Mouse (Mus musculus): ENCODE measurements at regions not wholly inside any gene's neighbourhood (a gene's known extent, or its start where the extent isn't known, plus 50 kb on each side); places are given as distances from the start of the nearest gene placed in this dataset.

- WGBS = 38% methylated on average over 3 of the region's 3 CpGs
Measured at GRCm38 (mm10) chr3:33956625-33957023, 63.1 kb upstream of the Fxr1 start.

GRCm38 (mm10) chr3:33957676-33958075 lies 62.1 kb upstream of the Fxr1 start:
- 62% methylated on average over 10 of the region's 10 CpGs for WGBS
- no peak for ATAC-seq (ENCODE audit: insufficient number of reproducible peaks, insufficient read depth, low FRiP score, low read depth)
- no peak overlapping the region for H3K4me2 ChIP-seq (ENCODE audit: low read length)
- H3K4me3 ChIP-seq (ENCODE audit: control insufficient read depth in 1 of 2, insufficient read depth in 1 of 2, low read depth in 1 of 2, low read length in 2 of 2) = no peak overlapping the region
- no peaks in the 10 kb centered on the region for H3K27me3 ChIP-seq (ENCODE audit: control insufficient read depth, insufficient read depth, low read length)
- no peak overlapping the region for H3K27ac ChIP-seq (replicated peaks in 1 of 2; ENCODE audit: control insufficient read depth in 1 of 2, insufficient read depth in 1 of 2, low read depth in 2 of 2, low read length in 2 of 2)
- H3K9me3 ChIP-seq (ENCODE audit: control insufficient read depth, low read length) = no peaks in the 10 kb centered on the region
- no peak overlapping the region for H3K9ac ChIP-seq (ENCODE audit: low read length)
- peaks cover 0 to 2% of the 10 kb centered on the region in 2 experiments; a peak in 1 of 4 replicates for H3K4me1 ChIP-seq (ENCODE audit: control insufficient read depth in 2 of 2, insufficient read depth in 2 of 2, low read length in 2 of 2)
- no peaks in the 10 kb centered on the region for H3K36me3 ChIP-seq (ENCODE audit: control insufficient read depth, insufficient read depth, low read length)

More at GRCm38 (mm10) chr3:33956625-33957023, 63.1 kb upstream of the Fxr1 start:
- Histone ChIP-seq H3K4me3 (ENCODE audit: control insufficient read depth in 1 of 2, insufficient read depth in 1 of 2, low read depth in 1 of 2, low read length in 2 of 2) (no peak overlapping the region), H3K9ac (ENCODE audit: low read length) (no peak overlapping the region), H3K27me3 (ENCODE audit: control insufficient read depth, insufficient read depth, low read length) (no peaks in the 10 kb centered on the region), H3K36me3 (ENCODE audit: control insufficient read depth, insufficient read depth, low read length) (no peaks in the 10 kb centered on the region), H3K9me3 (ENCODE audit: control insufficient read depth, low read length) (no peaks in the 10 kb centered on the region), H3K27ac (replicated peaks in 1 of 2; ENCODE audit: control insufficient read depth in 1 of 2, insufficient read depth in 1 of 2, low read depth in 2 of 2, low read length in 2 of 2) (no peak overlapping the region), H3K4me2 (ENCODE audit: low read length) (peak overlapping the region; percentile 54), H3K4me1 (ENCODE audit: control insufficient read depth in 2 of 2, insufficient read depth in 2 of 2, low read length in 2 of 2) (peaks cover 0 to 2% of the 10 kb centered on the region in 2 experiments; a peak in 1 of 4 replicates)
- ATAC-seq (ENCODE audit: insufficient number of reproducible peaks, insufficient read depth, low FRiP score, low read depth) = no peak

GRCm38 (mm10) chr3:33958216-33958615 lies 61.5 kb upstream of the Fxr1 start:
- Histone ChIP-seq H3K4me2 (ENCODE audit: low read length) (no peak overlapping the region), H3K4me3 (ENCODE audit: control insufficient read depth in 1 of 2, insufficient read depth in 1 of 2, low read depth in 1 of 2, low read length in 2 of 2) (no peak overlapping the region), H3K27ac (replicated peaks in 1 of 2; ENCODE audit: control insufficient read depth in 1 of 2, insufficient read depth in 1 of 2, low read depth in 2 of 2, low read length in 2 of 2) (no peak overlapping the region), H3K27me3 (ENCODE audit: control insufficient read depth, insufficient read depth, low read length) (no peaks in the 10 kb centered on the region), H3K4me1 (ENCODE audit: control insufficient read depth in 2 of 2, insufficient read depth in 2 of 2, low read length in 2 of 2) (peaks cover 0 to 2% of the 10 kb centered on the region in 2 experiments; a peak in 1 of 4 replicates), H3K36me3 (ENCODE audit: control insufficient read depth, insufficient read depth, low read length) (no peaks in the 10 kb centered on the region), H3K9ac (ENCODE audit: low read length) (no peak overlapping the region), H3K9me3 (ENCODE audit: control insufficient read depth, low read length) (no peaks in the 10 kb centered on the region)
- 75% methylated on average over 4 of the region's 4 CpGs for WGBS
- ATAC-seq (ENCODE audit: insufficient number of reproducible peaks, insufficient read depth, low FRiP score, low read depth) = no peak

GRCm38 (mm10) chr3:33960211-33960610 lies 59.5 kb upstream of the Fxr1 start:
- WGBS = 59% methylated on average over 6 of the region's 6 CpGs

GRCm38 (mm10) chr3:33962938-33963337 lies 56.8 kb upstream of the Fxr1 start:
- WGBS = 61% methylated on average over 5 of the region's 5 CpGs
- no peak overlapping the region for H3K4me3 ChIP-seq (ENCODE audit: control insufficient read depth in 1 of 2, insufficient read depth in 1 of 2, low read depth in 1 of 2, low read length in 2 of 2)
- no peak overlapping the region for H3K4me2 ChIP-seq (ENCODE audit: low read length)
- no peak for ATAC-seq (ENCODE audit: insufficient number of reproducible peaks, insufficient read depth, low FRiP score, low read depth)
- no peak overlapping the region for H3K27ac ChIP-seq (replicated peaks in 1 of 2; ENCODE audit: control insufficient read depth in 1 of 2, insufficient read depth in 1 of 2, low read depth in 2 of 2, low read length in 2 of 2)
- no peaks in the 10 kb centered on the region for H3K36me3 ChIP-seq (ENCODE audit: control insufficient read depth, insufficient read depth, low read length)
- no peak overlapping the region for H3K9ac ChIP-seq (ENCODE audit: low read length)
- no peaks in the 10 kb centered on the region for H3K27me3 ChIP-seq (ENCODE audit: control insufficient read depth, insufficient read depth, low read length)
- H3K4me1 ChIP-seq (ENCODE audit: control insufficient read depth in 2 of 2, insufficient read depth in 2 of 2, low read length in 2 of 2) = no peaks in the 10 kb centered on the region
- no peaks in the 10 kb centered on the region for H3K9me3 ChIP-seq (ENCODE audit: control insufficient read depth, low read length)

More at GRCm38 (mm10) chr3:33960211-33960610, 59.5 kb upstream of the Fxr1 start:
- Histone ChIP-seq H3K9me3 (ENCODE audit: control insufficient read depth, low read length) (no peaks in the 10 kb centered on the region), H3K9ac (ENCODE audit: low read length) (no peak overlapping the region), H3K27me3 (ENCODE audit: control insufficient read depth, insufficient read depth, low read length) (no peaks in the 10 kb centered on the region), H3K27ac (replicated peaks in 1 of 2; ENCODE audit: control insufficient read depth in 1 of 2, insufficient read depth in 1 of 2, low read depth in 2 of 2, low read length in 2 of 2) (no peak overlapping the region), H3K36me3 (ENCODE audit: control insufficient read depth, insufficient read depth, low read length) (no peaks in the 10 kb centered on the region), H3K4me2 (ENCODE audit: low read length) (no peak overlapping the region), H3K4me3 (ENCODE audit: control insufficient read depth in 1 of 2, insufficient read depth in 1 of 2, low read depth in 1 of 2, low read length in 2 of 2) (no peak overlapping the region), H3K4me1 (ENCODE audit: control insufficient read depth in 2 of 2, insufficient read depth in 2 of 2, low read length in 2 of 2) (no peaks in the 10 kb centered on the region)
- no peak for ATAC-seq (ENCODE audit: insufficient number of reproducible peaks, insufficient read depth, low FRiP score, low read depth)

- H3K9me3 ChIP-seq (ENCODE audit: control insufficient read depth, low read length) = no peaks in the 10 kb centered on the region
- no peaks in the 10 kb centered on the region for H3K36me3 ChIP-seq (ENCODE audit: control insufficient read depth, insufficient read depth, low read length)
- H3K27me3 ChIP-seq (ENCODE audit: control insufficient read depth, insufficient read depth, low read length) = no peaks in the 10 kb centered on the region
- 50% methylated on average over 8 of the region's 8 CpGs for WGBS
- no peak overlapping the region for H3K4me2 ChIP-seq (ENCODE audit: low read length)
- H3K9ac ChIP-seq (ENCODE audit: low read length) = no peak overlapping the region
- no peak overlapping the region for H3K27ac ChIP-seq (replicated peaks in 1 of 2; ENCODE audit: control insufficient read depth in 1 of 2, insufficient read depth in 1 of 2, low read depth in 2 of 2, low read length in 2 of 2)
- ATAC-seq (ENCODE audit: insufficient number of reproducible peaks, insufficient read depth, low FRiP score, low read depth) = no peak
- no peaks in the 10 kb centered on the region for H3K4me1 ChIP-seq (ENCODE audit: control insufficient read depth in 2 of 2, insufficient read depth in 2 of 2, low read length in 2 of 2)
- no peak overlapping the region for H3K4me3 ChIP-seq (ENCODE audit: control insufficient read depth in 1 of 2, insufficient read depth in 1 of 2, low read depth in 1 of 2, low read length in 2 of 2)
Measured at GRCm38 (mm10) chr3:33967184-33967583, 52.6 kb upstream of the Fxr1 start.
